Mouse (Mus musculus) Patski (cell line): ENCODE results near the gene Srgn. TPM values are rescaled to one million over a fixed set of nuclear protein-coding genes. Genes with fewer than 3 reads are reported as not detected.
A peak's percentile ranks its signal among the peaks of the same experiment; 100 is the strongest.
"Not testable (repeated sequence)": the region's sequence is repeated elsewhere in the genome, so short reads cannot be mapped to it uniquely, and the experiment has no call there.

Experiments
- ATAC-seq: fragments of 100-300 bp; one replicate; pipeline ENCODE4 v1.8.0; 2021
- CTCF ChIA-PET: fragments of 350-600 bp; sonication (Branson Sonifier 250); formaldehyde crosslinking; loops from one replicate; lab custom pipeline; 2022; ENCODE audit warnings: inconsistent platforms; lab: Charles Lee
- POLR2A ChIA-PET: fragments of 350-600 bp; sonication (Branson Sonifier 250); formaldehyde crosslinking; loops from one replicate; lab custom pipeline; 2022; ENCODE audit warnings: antibody characterized with exemption, inconsistent platforms; lab: Charles Lee
- DNase-seq: peaks from one replicate; pipeline ENCODE4 v3.0.0-alpha.2; 2011; ENCODE audit warnings: low read depth, low spot score
- H3K27me3 ChIP-seq: fragments of 371-371 bp; one replicate; pipeline ENCODE4 v1.5.1; 2021
- CTCF ChIP-seq: fragments of 100-300 bp; IDR thresholded peaks from one replicate; pipeline ENCODE4 v1.5.1; 2021
- in situ Hi-C: fragments of 300-500 bp; cut with MboI; formaldehyde crosslinking; loops from 3 replicates; pipeline ENCODE4 v1.11.1; 2018; ENCODE audit warnings: low pct_unique_long_range_greater_than_20kb, mixed read lengths
- polyA plus RNA-seq: library from polyadenylated mRNA; unstranded; gene quantifications from one replicate; pipeline ENCODE4 v1.2.3, GENCODE M21; 2021

Srgn gene
- polyA plus RNA-seq, 1 experiment from 2014 or later, result not detected

DNA sequence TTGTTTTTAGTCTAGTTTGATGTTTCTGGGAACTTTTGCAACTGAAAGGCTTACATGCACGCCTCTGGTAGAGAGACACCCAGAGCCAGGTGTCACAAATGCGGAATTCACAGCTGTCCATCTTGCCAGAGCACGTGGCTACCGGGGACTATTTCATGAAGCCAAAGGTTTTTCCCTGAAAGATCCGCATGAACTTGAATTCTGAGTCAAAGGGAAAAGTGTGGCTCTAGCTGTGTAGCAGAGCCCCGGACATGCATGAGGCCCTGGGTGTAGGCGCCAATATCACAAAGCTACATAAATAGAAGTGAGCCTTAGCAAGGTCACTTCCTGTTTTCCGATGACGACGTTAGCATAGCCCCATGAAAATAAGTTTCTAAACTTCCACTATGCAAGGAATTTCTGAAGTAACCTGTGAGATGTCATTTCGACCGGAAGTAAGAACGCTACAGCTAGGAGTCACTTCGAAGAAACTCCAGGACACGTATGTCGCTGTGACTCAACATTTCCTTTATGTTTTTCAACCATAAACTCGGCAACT is 21.2 kb downstream of the Srgn start:
- H3K27me3 ChIP-seq, result no peaks in the 10 kb centered on the region
- ATAC-seq (no peak), DNase-seq (no peak)
- in situ Hi-C loops, result no loop called here
- CTCF ChIA-PET, result interaction anchor here (1.6 kb wide), 1 partner anchor 25 kb away, joined by 3 read pairs; no protein-coding TSS in a partner anchor
- POLR2A ChIA-PET, result no interaction called here
- TF ChIP-seq CTCF, result no peak

DNA sequence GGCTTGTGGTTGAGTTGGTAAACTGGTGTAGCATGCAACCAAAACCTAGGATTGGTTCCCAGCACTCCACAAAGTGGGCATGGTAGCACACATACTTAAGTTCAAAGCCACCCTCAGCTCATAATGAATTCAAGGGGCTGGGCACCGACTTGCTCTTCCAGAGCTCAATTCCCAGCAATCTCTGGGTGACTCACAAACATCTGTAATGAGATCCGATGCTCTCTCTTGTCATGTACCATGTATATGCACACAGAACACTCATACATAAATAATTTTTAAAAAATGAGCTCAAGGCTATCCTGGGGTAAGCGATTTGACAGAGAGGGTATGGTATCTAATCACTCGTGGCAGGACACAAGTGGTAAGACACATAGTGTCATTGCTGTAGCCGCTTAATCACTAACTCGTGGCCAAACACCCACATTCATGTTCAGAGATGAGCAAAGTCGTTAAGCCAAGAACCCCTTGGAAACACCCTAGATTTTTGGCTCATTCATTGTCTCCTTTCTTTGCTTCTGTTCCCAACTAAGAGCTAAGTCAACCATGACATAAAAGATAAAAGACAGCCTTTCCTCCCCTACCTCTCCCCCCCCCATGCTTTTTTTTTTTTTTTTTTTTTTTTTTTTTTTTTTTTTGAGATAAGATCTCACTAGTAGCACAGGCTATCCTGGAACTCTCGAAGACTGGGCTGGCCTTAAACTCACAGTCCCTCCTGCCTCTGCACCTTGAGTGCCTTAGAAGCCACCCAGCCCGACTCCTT is 21.8 kb downstream of the Srgn start:
- in situ Hi-C loops, result no loop called here
- CTCF ChIA-PET, result interaction anchor here (0.7 kb wide), 1 partner anchor 44 kb away, joined by 3 read pairs; no protein-coding TSS in a partner anchor
- no peaks in the 10 kb centered on the region for H3K27me3 ChIP-seq
- no peak for TF ChIP-seq CTCF
- POLR2A ChIA-PET, result no interaction called here
- ATAC-seq (no peak), DNase-seq (no peak)

DNA sequence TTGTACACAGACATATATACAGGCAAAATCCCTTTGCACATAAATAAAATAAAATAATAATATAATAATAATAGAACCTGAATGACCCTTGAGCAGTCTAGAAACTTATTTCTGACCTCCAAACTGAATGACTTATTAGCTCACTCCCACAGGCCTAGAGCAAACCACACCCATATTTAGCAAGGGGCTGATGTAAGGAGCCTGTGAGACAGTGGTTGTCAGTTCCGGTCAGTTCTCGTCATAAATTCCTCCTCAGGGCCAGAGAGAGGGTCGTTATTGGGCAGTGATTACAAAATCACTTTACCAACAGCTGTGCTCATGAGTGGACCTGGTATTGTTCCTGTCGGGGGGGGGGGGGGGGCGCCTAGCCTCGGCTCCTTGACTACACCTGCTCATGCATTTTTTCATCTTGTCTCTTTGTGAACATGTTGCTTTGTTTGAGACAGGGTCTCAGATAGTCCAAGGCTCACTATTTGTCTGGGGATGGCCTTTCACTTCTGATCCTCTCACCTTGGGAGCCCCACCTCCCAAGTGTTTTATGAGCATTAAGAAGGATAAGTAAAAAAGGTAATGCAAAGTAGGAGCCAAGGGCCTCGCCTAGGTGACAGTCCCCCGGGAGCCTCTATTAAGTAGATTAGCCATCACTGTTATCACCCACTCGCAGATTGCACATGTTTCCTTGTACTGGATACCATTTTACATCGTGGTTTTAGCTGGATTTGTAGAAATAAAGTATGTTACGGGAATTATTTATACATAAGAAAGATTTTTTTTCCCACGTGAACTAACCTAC is 23.2 kb downstream of the Srgn start:
- H3K27me3 ChIP-seq, result no peaks in the 10 kb centered on the region
- ChIA-PET CTCF (no interaction called here), POLR2A (interaction anchor here (0.7 kb wide), 1 partner anchor 46 kb away, joined by 5 read pairs; no protein-coding TSS in a partner anchor)
- TF ChIP-seq CTCF, result no peak
- in situ Hi-C loops, result loop anchor here (5.0 kb wide), 1 partner anchor 48 kb away; no protein-coding TSS in a partner anchor
- DNase-seq, result no peak
- no peak for ATAC-seq

DNA sequence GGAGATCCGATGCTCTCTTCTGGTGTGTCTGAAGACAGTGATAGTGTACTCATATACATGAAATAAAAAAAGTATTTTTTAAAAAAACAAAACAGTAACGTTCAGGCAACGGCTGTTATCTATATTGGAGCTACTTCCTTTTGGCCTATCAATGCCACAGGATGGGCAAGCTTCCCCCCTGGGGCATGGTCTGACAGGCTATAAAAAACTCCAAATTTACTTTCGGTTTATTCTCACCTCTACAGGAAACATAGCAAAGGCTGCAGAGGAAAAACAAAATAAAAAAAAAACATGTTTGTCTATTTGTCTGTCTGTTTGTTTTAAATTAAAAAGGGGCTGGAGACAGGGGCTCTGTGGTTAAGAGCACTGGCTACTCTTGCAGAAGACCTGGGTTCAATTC is 23.9 kb downstream of the Srgn start:
- no peaks in the 10 kb centered on the region for H3K27me3 ChIP-seq
- CTCF ChIA-PET, result no interaction called here
- POLR2A ChIA-PET, result interaction anchor here (0.7 kb wide), 1 partner anchor 47 kb away, joined by 5 read pairs; no protein-coding TSS in a partner anchor
- ATAC-seq (no peak), DNase-seq (no peak)
- TF ChIP-seq CTCF, result no peak
- in situ Hi-C loops, result loop anchor here (5.0 kb wide), 1 partner anchor 49 kb away; no protein-coding TSS in a partner anchor

DNA sequence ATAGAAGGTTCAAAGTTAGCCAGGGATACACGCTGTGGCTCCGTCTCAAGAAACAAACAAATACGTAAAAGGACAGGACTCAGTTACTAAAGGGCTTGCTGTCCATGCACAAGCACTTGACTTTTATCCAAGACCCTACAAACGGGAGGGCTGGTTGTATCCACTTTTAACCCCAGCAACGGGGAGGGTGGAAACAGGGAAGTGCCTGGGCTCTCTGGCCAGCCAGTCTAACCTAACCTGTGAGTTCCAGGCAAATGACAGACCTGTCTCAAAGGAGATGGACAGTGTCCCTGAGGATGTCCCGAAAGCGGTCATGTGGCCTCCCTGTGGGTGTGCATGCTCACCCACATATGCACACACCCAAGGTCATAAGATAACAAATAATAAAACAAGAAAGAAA is 25.3 kb downstream of the Srgn start:
- in situ Hi-C loops, result loop anchor here (5.0 kb wide), 1 partner anchor 50 kb away; no protein-coding TSS in a partner anchor
- H3K27me3 ChIP-seq, result no peaks in the 10 kb centered on the region
- no peak for DNase-seq
- TF ChIP-seq CTCF, result no peak
- ChIA-PET CTCF (interaction anchor here (2.9 kb wide), 1 partner anchor 49 kb away, joined by 21 read pairs; no protein-coding TSS in a partner anchor), POLR2A (no interaction called here)
- no peak for ATAC-seq

DNA sequence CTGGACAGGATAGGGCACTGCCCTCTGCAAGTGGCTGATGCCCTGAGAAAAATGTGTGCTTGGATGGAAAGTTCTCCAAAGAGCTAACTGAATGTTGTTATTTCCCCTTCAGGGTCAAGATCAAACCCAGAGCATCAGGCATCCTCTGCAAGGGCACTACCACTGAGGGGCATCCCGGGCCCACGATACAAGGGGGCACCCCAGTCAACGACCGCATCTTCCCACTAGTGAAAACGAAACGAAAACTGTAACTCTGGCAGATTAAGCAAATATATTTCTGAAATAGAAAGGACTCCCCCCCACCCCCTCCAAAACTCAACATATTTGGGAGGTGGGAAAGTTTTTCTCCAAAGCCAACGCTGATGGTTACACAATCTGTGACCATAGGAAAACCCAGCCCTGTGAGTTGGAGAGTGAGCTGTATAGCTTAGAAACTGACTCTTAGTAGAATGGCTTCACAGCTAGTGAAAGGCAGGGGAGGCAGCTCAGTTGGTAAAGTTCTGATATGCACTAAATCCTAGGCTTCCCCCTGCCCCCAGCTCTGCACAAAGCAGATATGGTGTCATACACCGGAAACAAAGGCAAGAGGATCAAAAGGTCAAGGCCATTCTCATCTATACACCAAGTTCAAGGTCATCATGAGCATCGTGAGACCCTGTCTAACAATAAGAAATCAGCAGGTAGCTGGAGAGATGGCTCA is 26.2 kb downstream of the Srgn start:
- ATAC-seq (no peak), DNase-seq (no peak)
- H3K27me3 ChIP-seq, result no peaks in the 10 kb centered on the region
- ChIA-PET CTCF (interaction anchor here (1.1 to 2.9 kb wide), 4 partner anchors 14 to 88 kb away, joined by 3 to 21 read pairs (median 3); no protein-coding TSS in a partner anchor), POLR2A (interaction anchor here (1.0 kb wide), 1 partner anchor 100 kb away, joined by 5 read pairs; no protein-coding TSS in a partner anchor)
- no peak for TF ChIP-seq CTCF
- in situ Hi-C loops, result loop anchor here (5.0 kb wide), 1 partner anchor 51 kb away; no protein-coding TSS in a partner anchor

DNA sequence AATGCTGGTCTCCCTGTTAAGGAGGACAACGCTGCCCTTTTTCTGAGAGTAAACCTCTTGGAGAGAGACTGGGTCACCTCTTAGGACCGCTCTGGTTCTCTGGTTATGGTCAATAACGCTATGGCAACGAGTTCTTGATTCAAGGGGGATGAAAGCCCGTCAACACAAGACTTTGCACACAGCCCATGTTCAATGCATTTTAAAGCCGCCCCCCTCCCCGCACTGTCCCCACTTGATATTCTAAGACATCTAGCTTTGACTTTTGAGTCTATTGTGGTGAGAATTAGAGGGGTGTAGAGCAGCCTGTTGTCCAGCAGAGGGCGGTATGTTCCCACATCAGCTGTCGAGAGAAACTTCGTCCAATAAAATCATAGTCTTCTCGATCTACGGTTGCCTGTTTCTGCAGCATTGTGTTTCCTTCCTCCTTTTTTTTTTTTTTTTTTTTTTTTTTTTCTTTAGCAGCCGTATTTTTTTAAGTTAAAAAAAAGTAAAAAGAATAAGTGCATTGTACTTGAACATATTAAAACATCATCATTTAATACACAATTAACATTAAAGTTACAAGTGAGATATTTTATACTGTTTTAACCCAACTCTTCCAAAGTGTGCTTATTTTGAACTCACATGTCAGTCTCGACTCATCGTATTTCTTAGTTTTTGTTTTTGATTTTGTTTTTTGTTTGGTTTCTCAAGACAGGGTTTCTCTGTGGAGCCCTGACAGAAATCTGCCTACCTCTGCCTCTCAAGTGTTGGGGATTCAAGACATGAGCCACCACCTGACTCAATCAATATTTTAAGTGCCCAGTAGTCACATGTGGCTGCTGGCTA is 26.9 kb downstream of the Srgn start:
- TF ChIP-seq CTCF, result peak; percentile 81
- ATAC-seq, result no peak
- in situ Hi-C loops, result loop anchor here (5.0 kb wide), 1 partner anchor 52 kb away; no protein-coding TSS in a partner anchor
- H3K27me3 ChIP-seq, result no peaks in the 10 kb centered on the region
- ChIA-PET POLR2A (interaction anchor here (0.7 to 1.0 kb wide), 2 partner anchors 18 to 101 kb away, joined by 3 to 5 read pairs; no protein-coding TSS in a partner anchor), CTCF (interaction anchor here (0.8 to 2.9 kb wide), 12 partner anchors 10 to 89 kb away, joined by 3 to 21 read pairs (median 3); no protein-coding TSS in a partner anchor)
- no peak for DNase-seq

DNA sequence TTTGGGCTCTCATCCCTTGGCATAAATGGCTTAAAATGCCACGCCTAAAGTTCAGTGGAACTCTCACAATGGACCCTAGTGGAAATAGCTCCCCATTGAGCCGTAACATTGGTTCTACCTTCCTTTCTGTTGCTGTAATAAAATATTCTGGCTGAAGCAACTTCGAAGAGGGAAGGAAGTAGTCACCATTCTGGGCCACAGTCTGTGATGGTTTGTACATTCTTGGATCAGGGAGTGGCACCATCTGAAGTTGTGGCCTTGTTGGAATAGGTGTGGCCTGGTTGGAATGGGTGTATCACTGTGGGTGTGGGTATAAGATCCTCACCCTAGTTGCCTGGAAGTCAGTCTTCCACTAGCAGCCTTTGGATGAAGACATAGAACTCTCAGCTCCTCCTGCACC is 35.6 kb downstream of the Srgn start:
- H3K27me3 ChIP-seq, result peaks cover 10% of the 10 kb centered on the region
- POLR2A ChIA-PET, DNase-seq, ATAC-seq, in situ Hi-C loops, CTCF ChIA-PET: not testable (repeated sequence)

- H3K27me3 ChIP-seq, result peaks cover 4% of the 10 kb centered on the region
- DNase-seq, result no peak
- CTCF ChIA-PET, result interaction anchor here (1.0 kb wide), 1 partner anchor 34 kb away, joined by 4 read pairs; no protein-coding TSS in a partner anchor
- peak; percentile 74 for TF ChIP-seq CTCF
- ATAC-seq, result no peak
- POLR2A ChIA-PET, result no interaction called here
- in situ Hi-C loops, result no loop called here
Measured at GRCm38 (mm10) chr10:62488266-62488665, 39.0 kb downstream of the Srgn start.
